Mouse (Mus musculus) spleen, postnatal 14 days (tissue): ENCODE data around the gene Abcf3.

Experiments used
- DNase-seq, 2 experiments: peaks; one replicate each; pipeline ENCODE4 v3.0.0; 2021 to 2022; ENCODE audit warnings: low spot score in 2 of 2

The Abcf3 gene

GRCm38 (mm10) chr16:20548096-20548948, at the start of gene Abcf3:
TSS of gene Abcf3 (plus strand) at chr16:20548577.
- peak; percentile 94 to 96 for DNase-seq

- peak; percentile 84 for DNase-seq
Measured at GRCm38 (mm10) chr16:20498677-20499475, 49.5 kb upstream of the Abcf3 start, which contains the start of gene Eif2b5. TSS of gene Eif2b5 (plus strand) at chr16:20498817.

- no peak for DNase-seq
Measured at GRCm38 (mm10) chr16:20506000-20506399, 42.4 kb upstream of the Abcf3 start.

DNA sequence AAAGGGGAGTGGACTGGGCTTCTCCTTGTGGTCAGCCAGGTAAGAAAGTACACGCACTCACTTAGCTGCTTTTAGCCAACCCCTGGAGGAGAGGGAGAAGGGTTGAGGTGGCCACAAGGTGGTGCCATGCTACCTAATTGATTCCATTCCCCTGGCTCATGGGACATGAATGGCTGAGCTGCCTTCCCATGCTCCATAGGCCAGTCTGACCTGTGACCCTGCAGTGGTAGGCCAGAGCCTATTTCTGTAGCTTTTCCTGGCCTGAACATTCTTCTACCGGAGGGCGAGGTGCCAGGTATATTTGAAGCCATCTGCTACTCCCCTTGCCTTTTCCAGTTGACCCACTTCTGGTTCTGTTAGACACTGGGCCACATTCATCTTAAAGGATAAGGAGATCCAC, 39.0 kb upstream of the Abcf3 start:
- DNase-seq: no peak

GRCm38 (mm10) chr16:20511277-20511847, 37.0 kb upstream of the Abcf3 start:
- no peak for DNase-seq

- DNase-seq: no peak
Measured at GRCm38 (mm10) chr16:20516032-20516431, 32.3 kb upstream of the Abcf3 start.

GRCm38 (mm10) chr16:20516726-20517201, 31.6 kb upstream of the Abcf3 start, which contains the start of gene Dvl3:
TSS of gene Dvl3 (plus strand) at chr16:20516982.
- DNase-seq: peak; percentile 80 to 82

DNA sequence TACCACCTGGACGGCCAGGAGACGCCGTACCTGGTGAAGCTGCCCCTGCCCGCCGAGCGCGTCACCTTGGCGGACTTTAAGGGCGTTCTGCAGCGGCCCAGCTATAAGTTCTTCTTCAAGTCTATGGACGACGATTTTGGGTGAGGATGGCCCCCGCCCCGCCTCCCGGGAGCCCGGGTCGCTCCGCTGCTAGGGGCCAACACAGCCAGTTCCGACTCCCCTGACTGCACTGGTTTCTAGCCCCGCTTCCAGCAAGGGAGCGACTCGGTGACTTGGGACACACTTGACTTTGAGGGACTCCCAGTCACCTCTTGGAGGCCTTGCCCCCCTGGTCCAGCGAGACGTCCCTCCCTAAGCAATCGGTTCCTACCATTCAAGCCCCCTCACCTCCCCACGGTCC, 31.2 kb upstream of the Abcf3 start:
- no peak for DNase-seq

DNA sequence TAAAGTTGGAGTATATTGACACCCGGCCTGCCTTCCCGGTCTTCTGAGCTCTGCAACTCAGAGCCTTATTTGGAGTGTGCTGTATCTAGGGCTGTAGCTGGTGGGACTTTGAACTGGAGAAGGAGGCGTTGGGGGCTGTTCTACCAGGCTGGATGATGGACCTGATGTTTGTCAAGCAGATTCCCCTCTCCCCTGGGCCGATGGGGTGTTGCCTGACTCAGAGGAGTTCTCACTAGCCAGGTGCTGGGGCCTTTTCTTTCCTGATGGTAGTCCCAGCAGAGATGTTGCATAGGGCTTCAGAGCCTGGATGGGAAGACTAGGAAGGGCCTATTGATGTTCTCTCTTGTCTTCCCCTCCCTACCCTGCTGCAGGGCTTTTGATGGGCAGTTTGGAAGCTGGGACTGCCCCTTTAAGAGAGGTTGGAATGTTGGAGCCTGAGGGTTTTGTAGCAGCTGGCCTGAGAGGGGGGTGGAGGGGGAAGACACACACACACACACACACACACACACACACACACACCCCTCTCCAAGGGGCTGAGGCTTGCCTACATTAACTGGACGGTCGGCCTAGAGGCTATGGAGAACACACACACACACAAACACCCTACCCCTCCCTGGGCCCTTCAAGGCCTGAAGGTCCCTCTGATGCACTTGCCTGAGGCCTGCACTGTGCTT, 30.5 kb upstream of the Abcf3 start:
- DNase-seq: no peak

- no peak for DNase-seq
Measured at GRCm38 (mm10) chr16:20523886-20524285, 24.5 kb upstream of the Abcf3 start.

DNA sequence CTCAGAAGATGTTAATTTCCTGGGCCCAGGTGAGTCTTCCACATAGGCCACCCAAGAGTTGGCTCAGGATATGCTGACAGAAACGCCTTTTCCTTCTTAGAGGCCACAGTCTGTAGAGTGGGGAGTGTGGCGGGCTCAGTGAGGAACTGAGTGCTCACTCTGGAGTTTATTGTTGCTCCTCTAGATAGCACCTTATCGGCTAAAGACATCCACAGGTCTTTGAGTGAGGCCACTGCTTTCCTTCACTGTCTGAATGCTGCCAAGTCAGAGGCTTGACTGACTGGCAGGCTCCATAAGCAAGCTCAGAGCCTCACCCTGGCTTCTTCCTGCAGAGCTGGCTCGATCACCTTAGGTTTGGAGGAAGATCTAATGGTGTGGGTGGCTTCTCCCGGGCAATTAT, 19.6 kb upstream of the Abcf3 start:
- DNase-seq: no peak

DNA sequence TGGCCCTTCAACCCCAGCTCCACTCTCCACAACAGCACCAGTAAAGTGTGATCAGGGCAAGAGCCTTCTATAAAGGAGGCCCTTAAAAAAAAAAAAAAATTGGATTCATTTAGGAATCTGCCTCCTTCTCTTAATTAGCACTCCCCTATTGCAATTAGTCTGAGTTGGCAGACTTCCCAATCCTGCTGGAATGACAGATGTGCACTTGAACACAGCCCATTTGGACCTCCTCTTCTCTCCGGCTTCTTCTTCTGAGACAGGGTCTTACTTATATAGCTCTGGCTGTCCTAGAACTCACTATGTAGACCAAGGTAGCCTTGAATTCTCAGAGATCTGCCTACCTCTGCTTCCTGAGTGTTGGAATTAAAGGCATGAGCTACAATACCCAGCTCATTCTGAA, 19.0 kb upstream of the Abcf3 start:
- DNase-seq: no peak

DNA sequence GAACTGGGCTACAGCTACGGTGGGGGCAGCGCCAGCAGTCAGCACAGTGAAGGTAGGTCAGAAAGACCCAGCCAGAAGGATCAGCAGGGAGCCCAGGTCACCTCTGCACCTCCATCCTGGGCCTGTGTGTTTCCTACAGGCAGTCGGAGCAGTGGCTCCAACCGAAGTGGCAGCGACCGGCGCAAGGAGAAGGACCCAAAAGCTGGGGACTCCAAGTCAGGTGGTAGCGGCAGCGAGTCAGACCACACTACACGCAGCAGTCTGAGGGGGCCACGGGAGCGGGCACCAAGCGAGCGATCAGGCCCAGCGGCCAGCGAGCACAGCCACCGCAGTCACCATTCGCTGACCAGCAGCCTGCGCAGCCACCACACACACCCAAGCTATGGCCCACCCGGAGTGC, 17.4 kb upstream of the Abcf3 start:
- DNase-seq: no peak

DNA sequence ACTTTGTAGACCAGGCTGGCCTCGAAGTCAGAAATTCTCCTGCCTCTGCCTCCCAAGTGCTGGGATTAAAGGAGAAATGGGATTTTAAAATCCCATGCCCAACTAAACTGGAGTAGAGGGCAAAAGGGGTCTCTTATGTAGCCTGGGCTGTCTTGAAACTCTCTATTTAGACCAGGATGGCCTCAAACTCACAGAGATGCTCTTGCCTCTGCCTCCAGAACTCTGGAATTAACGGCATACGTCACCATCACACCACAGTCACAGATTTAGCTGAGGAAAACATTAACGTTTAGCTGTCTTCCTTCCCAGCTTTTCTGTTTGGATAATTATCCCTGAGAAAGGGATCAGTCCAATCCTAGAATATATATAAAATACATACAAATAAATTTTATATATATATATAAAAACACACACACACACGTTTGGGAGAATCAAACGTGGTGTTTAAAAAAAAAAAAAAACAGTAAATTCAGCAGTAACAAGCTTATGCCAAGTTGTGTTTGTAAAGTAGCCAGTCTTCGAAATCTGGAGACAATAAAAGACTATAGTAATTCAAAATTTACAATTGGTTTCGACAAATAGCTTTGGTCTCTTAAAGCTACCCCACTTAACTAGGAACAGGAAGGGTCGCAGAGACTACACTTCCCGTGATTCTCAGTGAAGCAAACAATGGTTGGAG, 13.6 kb upstream of the Abcf3 start:
- DNase-seq: no peak

DNA sequence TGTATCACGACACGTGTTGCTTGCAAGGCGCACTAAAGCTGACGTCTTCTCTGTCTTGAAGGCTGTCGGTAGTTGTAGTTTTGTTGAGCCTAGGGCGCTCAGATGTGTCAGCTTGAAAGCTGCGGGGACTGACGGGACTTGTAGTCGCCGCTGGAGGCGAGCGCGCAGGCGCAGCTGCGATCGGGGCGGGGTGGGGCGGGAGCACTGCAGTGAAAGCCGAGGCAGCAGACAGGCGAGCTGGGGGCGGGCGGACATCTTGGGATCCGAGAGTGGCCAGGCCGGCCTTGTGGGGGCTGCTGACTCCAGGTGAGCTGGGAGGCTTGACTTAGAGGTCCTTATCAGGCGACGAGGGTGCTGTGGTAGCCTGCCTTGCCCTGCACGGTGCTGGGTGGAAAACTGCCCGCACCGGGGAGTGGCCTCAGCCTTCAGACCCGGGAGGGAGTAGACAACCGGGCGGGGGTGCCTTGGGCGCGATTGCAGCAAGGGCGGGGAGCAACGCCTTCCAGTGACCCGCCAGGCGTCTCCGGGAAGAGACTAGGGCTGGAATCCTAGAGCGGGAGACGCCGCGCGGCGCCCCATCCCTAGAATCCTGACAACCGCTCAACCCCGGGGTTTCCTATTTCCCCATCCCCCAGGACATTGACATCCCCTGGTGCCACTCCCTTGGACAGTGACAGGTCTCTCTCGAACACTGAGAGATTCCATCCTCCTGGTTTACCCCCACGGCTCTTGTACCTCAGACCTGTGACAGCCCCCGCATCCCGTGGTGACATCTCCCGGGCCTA, 12.9 kb upstream of the Abcf3 start, which contains the start of gene Ap2m1:
TSS of gene Ap2m1 (plus strand) at position 183 of the 785 bp plus-strand sequence.
- DNase-seq: peak; percentile 83 to 88

- DNase-seq: no peak
Measured at GRCm38 (mm10) chr16:20536081-20536665, 12.2 kb upstream of the Abcf3 start.

GRCm38 (mm10) chr16:20537071-20537471, 11.3 kb upstream of the Abcf3 start:
- no peak for DNase-seq

- no peak for DNase-seq
Measured at GRCm38 (mm10) chr16:20537601-20538320, 10.6 kb upstream of the Abcf3 start.

DNA sequence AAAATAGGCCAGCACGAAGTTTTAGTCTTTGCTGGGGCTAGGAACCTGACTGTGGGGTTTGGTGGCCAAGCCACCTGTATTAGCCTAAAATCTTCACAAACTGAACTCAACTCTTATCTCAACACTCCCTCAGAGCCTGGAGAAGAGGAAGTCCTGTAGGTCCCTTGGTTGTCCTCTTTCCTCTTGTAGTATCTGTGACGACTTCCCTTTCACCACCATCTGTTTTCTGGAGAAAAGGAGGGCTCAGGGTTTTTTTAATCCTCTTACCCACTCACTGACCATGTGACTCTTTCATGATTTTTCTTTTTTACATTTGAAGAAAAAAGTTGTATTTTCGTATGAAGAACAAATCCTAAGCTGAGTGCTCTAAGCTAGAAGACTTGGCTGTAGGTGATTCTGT, 8.7 kb upstream of the Abcf3 start:
- no peak for DNase-seq
